Mouse (Mus musculus) kidney, adult 2 months (tissue): ENCODE measurements around the gene Utf1.

Experiments used
- CTCF ChIP-seq: fragments of 200-500 bp; conservative IDR thresholded peaks from 2 replicates; pipeline ENCODE4 v1.5.1; 2011; ENCODE audit warnings: low read depth, mild to moderate bottlenecking, control low read depth, low read length, moderate library complexity, mixed read lengths; ENCODE audit not compliant: insufficient read depth, insufficient read length
- POLR2A ChIP-seq: fragments of 200-500 bp; IDR thresholded peaks from one replicate; pipeline ENCODE4 v1.6.1; 2011; ENCODE audit warnings: low read depth, low read length, control low read depth

GRCm38 (mm10) chr7:139900456-139900855 lies 43.1 kb upstream of the Utf1 start:
- TF ChIP-seq CTCF (no peak), POLR2A (no peak)
